Mouse (Mus musculus) Muller cell, postnatal 12 days (primary cell): ENCODE data around the gene Zfp385b.

Experiments used
- DNase-seq: peaks from one replicate; pipeline ENCODE4 v3.0.0-alpha.2; 2015; ENCODE audit errors: inconsistent ontology term

The Zfp385b gene

GRCm38 (mm10) chr2:77705476-77705875, 114.0 kb downstream of the Zfp385b start:
- peak; percentile 31 for DNase-seq

GRCm38 (mm10) chr2:77703080-77703479, 116.4 kb downstream of the Zfp385b start:
- peak; percentile 60 for DNase-seq

GRCm38 (mm10) chr2:77691174-77691573, 128.3 kb downstream of the Zfp385b start:
- DNase-seq, result no peak

- no peak for DNase-seq
Measured at GRCm38 (mm10) chr2:77690316-77690715, 129.1 kb downstream of the Zfp385b start.

- DNase-seq, result no peak
Measured at GRCm38 (mm10) chr2:77688651-77689050, 130.8 kb downstream of the Zfp385b start.

- DNase-seq, result no peak
Measured at GRCm38 (mm10) chr2:77684088-77684487, 135.4 kb downstream of the Zfp385b start.

- no peak for DNase-seq
Measured at GRCm38 (mm10) chr2:77682205-77682604, 137.2 kb downstream of the Zfp385b start.

GRCm38 (mm10) chr2:77681741-77682140, 137.7 kb downstream of the Zfp385b start:
- no peak for DNase-seq

GRCm38 (mm10) chr2:77673770-77674169, 145.7 kb downstream of the Zfp385b start:
- DNase-seq, result no peak

GRCm38 (mm10) chr2:77672215-77672905, 147.1 kb downstream of the Zfp385b start:
- DNase-seq, result no peak

- peak; percentile 66 for DNase-seq
Measured at GRCm38 (mm10) chr2:77662171-77662570, 157.3 kb downstream of the Zfp385b start.

- DNase-seq, result no peak
Measured at GRCm38 (mm10) chr2:77653686-77654085, 165.8 kb downstream of the Zfp385b start.

GRCm38 (mm10) chr2:77641521-77642170, 177.8 kb downstream of the Zfp385b start:
- DNase-seq, result no peak

- DNase-seq, result no peak
Measured at GRCm38 (mm10) chr2:77639993-77640392, 179.4 kb downstream of the Zfp385b start.

- DNase-seq, result no peak
Measured at GRCm38 (mm10) chr2:77631606-77632005, 187.8 kb downstream of the Zfp385b start.

GRCm38 (mm10) chr2:77627622-77628231, 191.7 kb downstream of the Zfp385b start:
- no peak for DNase-seq

- DNase-seq, result no peak
Measured at GRCm38 (mm10) chr2:77618686-77619085, 200.8 kb downstream of the Zfp385b start.

- DNase-seq, result no peak
Measured at GRCm38 (mm10) chr2:77610303-77610991, 209.0 kb downstream of the Zfp385b start.

GRCm38 (mm10) chr2:77609452-77609851, 210.0 kb downstream of the Zfp385b start:
- DNase-seq, result no peak

- DNase-seq, result no peak
Measured at GRCm38 (mm10) chr2:77608666-77609065, 210.8 kb downstream of the Zfp385b start.

- DNase-seq, result no peak
Measured at GRCm38 (mm10) chr2:77593461-77593860, 226.0 kb downstream of the Zfp385b start.

- no peak for DNase-seq
Measured at GRCm38 (mm10) chr2:77592525-77592924, 226.9 kb downstream of the Zfp385b start.
